Mouse (Mus musculus): Measurements from ENCODE around the gene Prpf40b.

Gene Prpf40b

DNA sequence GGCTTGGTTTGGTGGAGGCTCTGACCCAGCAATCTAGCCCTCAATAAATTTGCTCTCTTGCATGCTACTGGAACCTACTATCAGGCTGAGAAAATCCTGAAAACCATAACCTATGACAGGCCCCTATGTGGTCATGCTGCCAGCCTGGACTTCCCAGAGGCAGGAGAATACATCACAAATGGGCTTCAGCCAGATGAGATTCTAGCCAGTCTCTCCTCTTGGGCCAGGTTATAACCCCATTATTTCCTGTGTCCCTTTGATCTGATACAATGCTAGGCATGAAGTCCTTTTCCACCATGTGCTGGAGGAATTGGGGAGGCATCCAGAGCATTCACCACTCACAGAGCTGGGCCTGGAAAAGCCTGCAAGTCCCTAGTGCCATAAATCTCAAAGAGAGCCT, 37.2 kb downstream of the Prpf40b start:
- in situ Hi-C loops (cut with MboI, MseI): no loop called here

DNA sequence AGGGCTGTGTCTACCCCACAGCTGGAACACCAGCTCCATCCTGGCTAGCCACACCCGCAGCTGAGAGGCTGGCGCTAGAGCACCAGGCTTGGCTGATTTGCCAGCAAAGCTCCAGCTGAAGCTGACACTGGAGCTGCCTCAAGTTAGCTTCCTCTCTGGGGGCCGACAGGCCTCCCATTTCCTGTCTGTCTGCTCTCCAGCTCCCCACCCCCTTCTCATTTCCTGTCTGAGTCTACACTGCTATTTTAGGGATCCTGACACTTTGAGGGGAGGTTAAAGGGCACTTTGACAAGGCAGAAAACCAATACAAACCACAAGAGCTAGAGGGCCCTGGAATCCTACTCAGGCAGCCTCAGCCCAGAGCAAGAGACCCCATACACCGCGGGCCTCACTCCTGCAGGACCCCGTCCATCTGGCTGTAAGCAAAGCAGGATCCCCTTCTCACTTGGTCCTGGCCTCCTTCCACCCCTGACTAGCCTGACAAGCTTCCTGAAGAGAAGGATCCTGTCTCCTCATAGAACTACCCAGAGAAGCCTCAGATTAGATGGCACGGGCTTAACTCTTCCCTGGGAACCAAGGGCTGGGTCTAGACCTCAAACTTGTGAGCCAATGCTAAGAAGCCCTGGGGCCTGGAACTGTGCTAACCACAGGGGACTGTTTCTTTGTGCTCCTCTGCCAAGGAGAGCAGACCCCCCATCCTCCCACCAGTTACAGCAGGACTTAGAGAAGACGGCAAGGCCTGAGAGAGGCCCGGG, 38.2 kb downstream of the Prpf40b start:
- in situ Hi-C loops (cut with MboI, MseI): no loop called here

DNA sequence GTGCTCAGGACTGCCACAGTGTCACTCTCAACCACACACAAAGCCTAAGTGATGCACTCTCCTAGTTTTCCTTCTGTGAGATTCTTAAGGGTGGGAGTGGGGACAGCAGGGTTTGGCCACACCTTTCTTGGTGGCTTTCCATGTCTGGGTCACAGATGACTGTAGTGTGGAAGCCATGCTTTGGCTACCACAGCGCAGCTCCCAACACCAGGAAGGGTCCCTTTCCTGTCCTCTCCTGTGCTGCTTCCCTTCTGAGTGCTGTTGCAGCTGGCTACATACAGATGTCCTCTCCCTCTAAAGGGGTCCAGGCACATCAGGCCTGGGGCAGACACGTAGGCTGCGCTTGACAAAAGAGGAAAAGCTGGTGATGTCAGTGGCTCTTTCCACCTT, 38.8 kb downstream of the Prpf40b start:
- in situ Hi-C loops (cut with MboI, MseI): no loop called here

DNA sequence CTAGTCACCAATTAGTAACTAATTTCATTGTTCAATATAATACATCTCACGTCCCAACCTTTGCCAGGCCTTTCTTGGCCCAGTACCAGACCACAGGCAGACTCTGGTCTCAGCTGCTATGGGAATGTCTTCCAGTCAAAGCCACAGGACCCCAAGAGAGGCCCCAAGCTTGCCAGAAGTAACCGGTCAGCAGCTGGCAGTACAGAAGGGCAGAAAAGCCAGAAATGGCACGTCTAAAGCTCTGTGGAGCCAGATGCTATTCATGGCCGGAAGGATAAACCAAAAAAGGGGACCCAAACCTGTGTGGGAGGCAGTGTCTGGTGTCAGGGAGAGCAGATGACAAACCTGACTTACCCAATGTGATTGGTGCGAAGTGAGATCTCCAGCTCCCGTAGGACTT, 39.6 kb downstream of the Prpf40b start:
- in situ Hi-C loops (cut with MboI, MseI): no loop called here

DNA sequence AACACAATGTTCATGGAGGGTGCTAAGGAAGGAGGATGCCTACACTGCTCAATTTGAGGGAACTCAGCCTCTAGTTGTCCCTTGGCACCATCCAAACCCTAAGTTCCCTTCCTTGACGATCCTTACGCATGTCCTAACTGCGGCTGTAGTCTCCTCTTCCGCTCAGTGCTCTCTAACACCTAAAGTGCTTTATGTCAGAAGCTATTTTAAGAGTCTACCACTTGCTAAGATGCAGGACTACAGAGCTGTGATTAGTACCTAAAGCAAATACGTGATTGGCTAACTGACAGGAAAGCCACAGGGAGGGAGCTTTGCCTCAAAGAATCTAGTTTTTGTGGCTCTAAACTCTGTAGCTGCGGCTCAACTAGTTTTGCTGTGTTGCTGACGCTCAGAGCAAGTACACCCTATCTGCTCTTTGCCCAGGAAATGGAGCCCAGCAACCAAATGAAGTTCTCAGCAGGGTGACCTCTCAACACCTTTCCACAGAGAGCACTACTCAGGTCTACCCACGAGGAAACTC, 41.0 kb downstream of the Prpf40b start:
- in situ Hi-C loops (cut with MboI, MseI): no loop called here

DNA sequence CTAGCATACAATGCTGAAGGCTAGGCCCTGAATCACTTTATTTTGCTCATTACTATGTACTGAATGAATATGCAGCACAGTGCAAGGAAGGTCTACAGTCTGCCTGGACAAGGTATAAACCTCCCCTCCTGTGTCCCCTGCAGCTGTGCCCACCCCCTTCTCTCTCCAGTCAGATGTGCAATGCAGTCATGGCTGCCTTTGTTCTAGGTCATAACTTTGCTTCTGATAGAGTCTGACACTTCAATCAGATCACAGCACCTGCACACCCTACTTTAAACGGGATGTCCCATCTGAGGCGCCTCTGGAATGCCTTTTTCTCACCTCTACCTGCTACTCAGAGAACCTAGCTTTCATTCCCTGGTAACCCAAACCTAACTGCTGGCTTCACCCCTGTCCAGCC, 44.0 kb downstream of the Prpf40b start:
- in situ Hi-C loops (cut with MboI, MseI): no loop called here

DNA sequence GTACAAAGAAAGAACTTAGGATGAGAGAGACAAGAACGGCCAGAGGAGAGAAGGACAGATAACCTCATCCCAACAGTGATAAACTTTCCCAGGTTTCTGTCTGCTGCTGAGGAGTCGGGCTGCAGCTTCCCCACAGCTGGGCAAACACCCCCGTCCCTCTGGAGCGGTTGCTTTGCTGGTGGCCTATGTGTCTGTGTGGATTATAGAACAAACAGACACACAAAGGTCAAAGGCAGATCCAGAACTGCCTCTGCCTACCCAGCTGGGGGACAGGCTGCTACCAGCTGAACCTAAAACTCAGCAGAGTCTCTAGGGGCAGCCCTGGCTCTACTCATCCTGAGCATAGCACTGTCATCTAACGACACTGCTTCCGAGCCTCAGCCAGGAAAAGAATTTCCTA, 44.8 kb downstream of the Prpf40b start:
- in situ Hi-C loops (cut with MboI, MseI): no loop called here

DNA sequence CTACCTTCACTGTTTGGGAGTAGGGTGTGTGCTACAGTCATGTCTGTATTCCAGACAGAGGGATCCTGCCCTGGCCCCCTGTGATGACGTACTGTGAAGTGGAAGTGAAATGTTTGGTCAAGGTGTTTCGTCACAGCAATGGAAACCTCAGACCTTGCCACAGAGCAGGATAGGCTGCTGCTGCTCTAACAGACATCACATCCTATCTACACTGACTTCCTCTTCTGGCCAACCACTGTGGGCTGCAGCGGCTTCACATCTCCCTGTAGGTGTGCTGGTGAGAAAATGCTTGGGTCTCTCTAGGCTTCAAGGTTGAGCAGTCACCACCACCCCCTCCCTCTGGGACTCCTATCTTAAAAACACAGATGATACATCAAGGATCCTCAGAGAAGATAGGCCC, 46.2 kb downstream of the Prpf40b start:
- in situ Hi-C loops (cut with MboI, MseI): no loop called here

DNA sequence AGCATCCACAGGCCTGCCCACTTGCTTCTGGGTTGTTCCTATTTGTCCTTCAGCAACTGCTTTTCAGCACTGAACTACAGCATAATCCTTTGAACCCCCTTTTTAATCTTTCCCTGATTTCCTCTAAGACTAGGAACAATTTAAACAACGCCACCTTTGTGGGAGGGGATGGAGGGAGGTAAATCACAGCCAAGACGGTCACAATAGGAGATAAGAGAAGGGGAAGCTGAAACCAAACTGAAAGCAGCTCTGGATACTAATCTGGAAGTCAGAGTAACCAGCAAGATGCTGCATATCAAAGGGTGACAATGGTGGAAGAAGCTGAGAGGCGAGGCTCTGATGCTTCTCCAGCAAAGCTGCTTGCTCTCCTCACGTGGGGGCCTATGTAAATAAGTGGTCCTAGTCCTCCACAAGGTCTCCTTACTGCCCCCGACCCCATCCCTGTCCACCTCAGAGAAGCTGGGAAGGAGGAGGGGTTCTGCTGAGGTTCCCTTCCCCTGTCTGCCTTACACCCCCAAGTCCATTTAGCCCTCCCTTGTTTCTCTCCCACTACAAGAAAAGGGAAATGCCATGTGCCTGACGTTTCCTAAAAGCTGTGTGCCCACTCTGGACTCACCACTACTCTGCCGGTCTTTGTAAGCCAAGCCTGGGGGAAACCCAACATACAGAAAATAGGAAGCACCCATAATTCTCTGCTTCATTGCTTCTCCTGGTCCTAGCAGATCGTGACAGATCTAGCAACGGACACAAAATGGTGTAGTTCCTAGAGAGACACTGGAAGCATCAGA, 47.5 kb downstream of the Prpf40b start:
- in situ Hi-C loops (cut with MboI, MseI): no loop called here

DNA sequence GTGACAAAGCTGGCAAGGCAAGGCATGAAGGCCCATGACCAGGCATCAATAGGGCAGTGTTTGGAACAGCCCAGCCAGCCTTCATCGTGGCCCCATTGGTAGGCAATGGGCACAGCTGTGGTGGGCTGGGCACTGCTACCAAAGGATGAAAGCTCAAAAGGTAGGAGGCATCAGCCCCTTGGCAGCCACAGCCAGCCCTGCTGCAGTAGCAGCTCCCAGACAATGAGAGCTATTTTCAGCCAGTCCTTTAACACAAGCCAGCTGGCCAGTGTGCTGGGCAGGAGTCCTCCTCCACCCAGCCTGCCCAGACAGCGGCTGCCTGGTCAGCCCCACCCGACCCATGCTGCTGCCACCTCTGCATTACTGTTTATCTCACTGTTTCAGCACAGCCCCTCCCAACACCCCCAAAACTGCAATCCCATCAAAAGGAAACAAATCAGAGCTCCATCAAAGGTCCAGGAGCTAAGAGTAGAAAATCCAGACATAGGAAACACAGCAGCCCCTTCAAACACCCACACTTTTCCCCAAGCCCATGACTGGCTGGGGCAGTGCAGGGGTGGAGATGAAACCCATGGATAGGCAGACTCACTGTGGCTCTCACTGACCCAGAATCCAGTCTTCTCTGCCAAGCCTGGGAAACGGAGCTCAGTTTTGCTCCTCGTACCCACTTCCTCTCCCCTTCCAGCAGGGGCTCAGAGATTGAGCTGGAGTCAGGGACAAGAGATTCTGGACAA, 48.7 kb downstream of the Prpf40b start:
- in situ Hi-C loops (cut with MboI, MseI): no loop called here

DNA sequence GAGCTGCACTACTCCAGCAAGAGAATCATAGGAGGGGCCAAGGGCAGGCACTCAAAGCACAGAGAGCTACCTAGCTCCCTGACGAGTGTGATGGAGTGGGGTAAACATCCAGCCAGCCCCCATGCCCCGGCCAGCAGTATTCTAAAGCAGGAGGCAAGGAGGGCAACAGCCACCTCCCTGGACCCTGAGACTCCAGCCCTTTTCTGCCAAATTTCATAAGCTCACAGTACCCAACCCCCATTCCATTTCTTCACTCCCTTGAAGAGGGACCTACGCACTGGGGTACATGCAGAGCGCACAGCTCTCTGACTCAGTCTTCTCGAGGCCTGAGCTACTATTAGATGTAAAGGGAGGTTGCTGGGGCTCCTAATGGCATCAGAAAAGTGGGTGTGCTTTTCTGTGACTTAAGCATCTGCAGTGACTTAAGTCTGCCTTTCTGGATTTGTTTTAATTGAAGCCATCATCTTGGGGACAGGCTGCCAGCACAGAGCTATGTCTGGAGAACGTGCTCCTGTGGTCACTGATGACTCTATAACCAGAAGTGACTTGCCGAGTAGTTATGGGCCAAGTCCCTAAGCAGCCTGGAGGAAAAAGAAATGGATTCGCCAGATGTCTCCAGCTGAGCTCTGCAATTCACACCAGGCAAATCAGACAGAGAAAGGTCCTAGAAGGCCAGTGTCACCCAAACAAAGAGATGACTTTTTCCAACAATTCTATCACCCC, 49.4 kb downstream of the Prpf40b start:
- in situ Hi-C loops (cut with MboI, MseI): no loop called here

DNA sequence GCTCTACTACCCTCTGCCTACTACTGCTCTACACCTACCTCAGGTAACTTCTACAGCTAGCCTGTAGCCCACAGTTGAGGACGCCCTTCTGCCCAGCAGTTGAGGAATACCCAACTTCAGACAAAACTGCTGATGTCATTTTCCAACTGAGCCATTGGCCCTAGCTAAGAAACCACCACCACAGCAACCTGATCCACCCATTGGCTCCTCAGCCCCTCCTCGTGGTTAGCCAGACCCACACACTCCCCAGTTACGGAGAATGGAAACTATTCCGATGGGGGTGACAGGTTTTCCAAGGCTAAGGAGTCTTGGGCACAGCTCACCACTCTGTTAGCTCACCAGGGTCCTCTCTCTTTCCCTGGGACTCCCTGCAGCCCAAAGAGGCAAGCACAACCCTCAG, 50.1 kb downstream of the Prpf40b start:
- in situ Hi-C loops (cut with MboI, MseI): no loop called here

DNA sequence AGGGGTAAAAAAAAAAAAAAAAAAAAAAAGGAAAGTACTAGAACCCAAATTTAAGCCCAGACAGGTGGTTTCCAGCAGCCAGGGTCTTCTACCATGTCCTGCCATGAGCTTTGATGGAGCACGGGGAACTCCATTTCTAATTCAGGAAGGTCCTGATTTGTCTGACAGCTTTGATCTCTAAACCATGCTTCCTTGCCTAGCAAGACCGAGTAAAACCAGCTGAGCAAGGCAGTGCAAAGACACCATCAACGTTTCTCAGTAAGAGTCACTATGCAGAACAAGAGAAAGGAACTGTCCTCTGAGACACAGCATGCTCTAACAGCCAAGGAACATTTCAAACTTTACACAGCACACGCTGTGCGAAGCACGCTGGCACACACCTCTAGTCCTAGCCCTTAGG, 56.7 kb downstream of the Prpf40b start:
- in situ Hi-C loops (cut with MboI, MseI): no loop called here

DNA sequence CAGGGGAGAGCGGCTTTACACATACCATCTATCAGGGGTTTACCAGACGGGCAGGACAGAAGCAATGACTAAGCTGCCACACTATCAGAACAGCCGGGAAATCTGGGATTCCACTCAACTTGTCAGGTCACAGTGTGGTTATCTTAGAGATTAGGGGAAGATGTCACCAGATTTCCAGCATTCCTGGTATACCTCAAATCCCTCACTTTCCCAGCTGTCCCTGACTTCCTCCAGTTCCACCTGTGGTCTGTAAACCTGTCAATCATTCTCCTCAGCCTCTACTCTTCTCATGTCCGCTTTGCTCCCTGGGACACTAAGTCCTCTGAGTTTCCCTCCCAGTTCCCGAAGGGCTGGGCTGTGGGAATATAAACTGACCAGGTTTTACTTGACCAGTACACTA, 57.4 kb downstream of the Prpf40b start:
- in situ Hi-C loops (cut with MboI, MseI): no loop called here

DNA sequence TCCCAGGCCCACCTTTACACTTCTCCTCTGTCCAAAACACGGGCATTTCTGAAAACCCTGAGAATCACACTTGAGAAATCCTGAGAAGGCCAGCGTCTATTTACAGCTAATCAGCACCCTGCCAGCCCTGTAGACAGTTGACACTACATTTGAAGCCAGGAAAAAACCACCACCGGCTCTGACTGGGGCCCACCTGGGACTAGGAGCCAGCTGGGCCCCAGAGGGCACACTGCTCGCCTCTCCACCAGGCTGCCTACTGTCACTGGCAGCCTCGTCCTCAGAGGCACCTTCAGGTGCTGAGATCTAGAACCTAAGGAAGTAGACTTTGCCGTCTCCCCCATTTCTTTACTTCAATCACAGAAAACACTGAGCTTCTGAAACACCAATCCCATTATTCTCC, 60.8 kb downstream of the Prpf40b start:
- in situ Hi-C loops (cut with MboI, MseI): no loop called here

DNA sequence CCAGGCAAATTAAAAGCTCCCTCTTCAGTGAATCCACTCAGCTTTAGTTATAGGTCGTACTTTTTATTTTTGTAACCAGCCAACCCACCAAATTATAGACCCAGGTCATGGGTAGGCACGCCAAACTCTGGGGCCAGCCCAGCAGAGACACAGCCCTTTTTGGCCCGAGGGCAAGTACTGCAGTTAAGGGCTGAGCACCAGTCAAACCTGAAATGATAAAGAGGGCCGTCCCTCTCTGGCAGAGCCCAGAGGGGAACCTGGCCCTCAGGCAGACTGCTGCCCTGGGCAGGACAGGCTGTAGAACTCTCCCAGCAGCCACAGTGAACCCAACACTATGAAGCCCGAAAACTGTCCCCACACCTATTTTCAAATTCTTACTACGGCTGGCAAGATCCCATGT, 61.6 kb downstream of the Prpf40b start:
- in situ Hi-C loops (cut with MboI, MseI): no loop called here

DNA sequence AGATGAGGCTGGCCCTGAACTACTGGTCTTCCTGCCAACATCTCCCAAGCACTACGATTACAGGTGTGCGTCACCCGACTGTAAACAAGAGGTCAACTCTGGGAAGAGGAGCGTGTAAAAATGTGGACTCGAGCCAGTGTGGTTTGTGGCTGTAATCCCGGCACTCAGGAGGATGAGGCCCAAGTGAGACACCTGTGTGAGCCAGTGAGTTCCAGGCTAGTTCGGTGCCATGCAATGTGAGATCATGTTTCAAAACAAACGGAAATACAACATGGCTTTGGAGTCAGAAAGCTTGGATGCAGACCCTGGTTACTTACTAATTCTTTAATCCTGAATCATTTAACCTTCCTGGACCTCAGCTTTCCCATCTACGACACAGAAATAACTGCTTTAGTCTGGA, 64.1 kb downstream of the Prpf40b start:
- in situ Hi-C loops (cut with MboI, MseI): no loop called here

DNA sequence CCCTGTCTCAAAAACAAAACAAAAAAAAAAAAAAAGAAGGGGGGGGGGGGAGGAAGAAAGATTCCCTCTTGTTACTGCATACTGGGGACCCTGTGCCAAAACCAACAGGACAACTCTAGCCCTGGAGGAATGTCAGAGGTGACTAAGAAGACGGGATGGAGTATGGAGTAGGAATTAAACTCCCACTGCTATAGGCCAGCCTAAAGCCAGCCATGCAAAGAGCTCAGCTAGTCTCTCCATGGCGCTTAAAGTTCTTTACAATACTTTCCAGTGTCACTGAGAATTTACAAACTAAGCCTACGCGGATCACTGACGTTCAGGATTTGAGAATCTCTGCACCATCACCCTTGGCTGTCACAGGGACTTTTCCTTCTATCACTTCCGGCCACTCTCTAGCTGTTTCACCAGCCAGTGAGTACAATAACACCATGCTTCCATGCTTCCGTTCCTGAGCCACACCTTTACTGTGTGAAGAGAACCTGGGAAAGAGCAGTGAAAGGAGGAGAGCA, 69.2 kb downstream of the Prpf40b start:
- in situ Hi-C loops (cut with MboI, MseI): no loop called here

DNA sequence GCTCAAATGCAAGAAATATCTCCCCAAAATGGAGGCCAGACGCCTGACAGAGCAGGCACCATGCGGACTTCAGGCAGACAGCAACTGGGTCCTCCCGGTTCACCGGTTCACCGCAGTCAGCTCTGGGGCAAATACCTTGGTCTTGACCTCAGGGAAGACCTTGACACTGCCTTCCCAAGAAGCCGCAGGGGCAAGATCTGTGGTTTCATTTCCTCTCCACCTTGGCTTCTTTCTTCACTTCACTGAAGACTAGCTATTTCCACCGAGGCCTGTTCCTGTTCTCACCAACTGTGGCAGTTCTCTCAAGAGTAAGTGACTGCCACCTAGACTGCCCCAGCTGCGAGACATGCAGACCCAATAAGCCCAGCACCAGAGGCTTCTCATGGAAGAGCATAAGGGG, 70.0 kb downstream of the Prpf40b start:
- in situ Hi-C loops (cut with MboI, MseI): no loop called here

All from T-helper 17 cell (primary cell).